Mouse (Mus musculus) spleen, adult 2 months (tissue): ENCODE data around the gene Tmem50a. TPM values are rescaled to one million over a fixed set of nuclear protein-coding genes. Genes with fewer than 3 reads are reported as not detected.

Experiments used
- DNase-seq, 2 experiments: peaks; one replicate each; pipeline versions ENCODE4 v3.0.0 to v3.0.0-alpha.2; 2012 to 2021; ENCODE audit warnings: low spot score in 2 of 2, low read depth in 1 of 2
- H3K27ac ChIP-seq: fragments of 200-500 bp; 2 replicates; pipeline ENCODE4 v1.5.1; 2012; ENCODE audit warnings: low read length, inconsistent platforms; ENCODE audit not compliant: insufficient read depth
- H3K27me3 ChIP-seq: fragments of 200-500 bp; 2 replicates; pipeline ENCODE4 v1.6.1; 2012; ENCODE audit warnings: mild to moderate bottlenecking, moderate library complexity, low read length, inconsistent platforms; ENCODE audit not compliant: control insufficient read depth, insufficient read depth
- H3K36me3 ChIP-seq: fragments of 200-500 bp; 2 replicates; pipeline ENCODE4 v1.6.1; 2012; ENCODE audit warnings: mild to moderate bottlenecking, low read length, inconsistent platforms; ENCODE audit not compliant: control insufficient read depth, insufficient read depth
- H3K4me1 ChIP-seq: fragments of 200-500 bp; 2 replicates; pipeline ENCODE4 v1.6.1; 2011; ENCODE audit warnings: inconsistent platforms; ENCODE audit not compliant: control insufficient read depth, insufficient read depth, insufficient read length
- H3K4me3 ChIP-seq: fragments of 200-500 bp; 2 replicates; pipeline ENCODE4 v1.5.1; 2011; ENCODE audit warnings: mild to moderate bottlenecking, inconsistent platforms; ENCODE audit not compliant: insufficient read depth, insufficient read length; ENCODE audit errors: extremely low read depth
- CTCF ChIP-seq: fragments of 200-500 bp; IDR thresholded peaks from 2 replicates; pipeline ENCODE4 v1.5.1; 2011; ENCODE audit warnings: mild to moderate bottlenecking, inconsistent platforms; ENCODE audit not compliant: insufficient read depth, insufficient read length, insufficient replicate concordance; ENCODE audit errors: extremely low read depth
- POLR2A ChIP-seq: fragments of 200-500 bp; IDR thresholded peaks from 2 replicates; pipeline ENCODE4 v1.6.1; 2011; ENCODE audit warnings: low read depth, low read length, inconsistent platforms
- WGBS: fragments of 180-500 bp; shearing (Covaris S2); methylation state at CpG from one replicate; pipeline ENCODE4 v1.1.7; 2018; 5-methylcytosine and 5-hydroxymethylcytosine counted together
- polyA plus RNA-seq: library from polyadenylated mRNA; depleted of rRNA; stranded (reverse); fragments of >200 nt; gene quantifications from 2 replicates; pipeline ENCODE4 v1.2.3, GENCODE M21; 2012; rRNA removed

The Tmem50a gene
- polyA plus RNA-seq, 1 experiment = 90.6 TPM

DNA sequence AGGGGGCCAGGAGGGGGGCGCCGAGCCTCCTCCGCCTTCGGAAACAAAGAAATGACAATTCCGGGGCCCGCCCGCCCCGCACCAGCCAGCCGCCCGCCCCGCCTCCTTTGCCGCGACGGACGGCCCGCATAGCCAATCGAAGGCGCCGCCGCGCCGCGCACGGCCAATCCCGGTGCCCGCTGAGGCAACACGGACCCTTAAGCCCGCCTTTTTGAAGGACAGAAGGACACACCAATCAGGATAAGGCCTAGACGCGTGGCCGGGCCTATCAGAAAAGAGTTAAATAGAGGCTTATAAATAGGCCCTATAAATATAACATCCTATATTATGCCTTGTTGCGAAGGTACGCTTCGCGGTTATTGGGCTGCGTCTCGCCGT, 61.6 kb downstream of the Tmem50a start, which contains the start of gene Maco1:
TSS of gene Maco1 (minus strand) at position 87 of the 378 bp plus-strand sequence.
- TF ChIP-seq CTCF = no peak
- H3K27me3 ChIP-seq = no peaks in the 10 kb centered on the region
- H3K4me3 ChIP-seq = peak within 1 kb of the TSS; percentile 92
- H3K36me3 ChIP-seq = no peaks in the 10 kb centered on the region
- peaks cover 8% of the 10 kb centered on the region; the same call in 1 of the 2 replicates for H3K4me1 ChIP-seq
- DNase-seq = peak; percentile 97 to 99
- under 1% methylated on average over 38 of the region's 38 CpGs for WGBS
- peak within 1 kb of the TSS; percentile 90 for H3K27ac ChIP-seq

DNA sequence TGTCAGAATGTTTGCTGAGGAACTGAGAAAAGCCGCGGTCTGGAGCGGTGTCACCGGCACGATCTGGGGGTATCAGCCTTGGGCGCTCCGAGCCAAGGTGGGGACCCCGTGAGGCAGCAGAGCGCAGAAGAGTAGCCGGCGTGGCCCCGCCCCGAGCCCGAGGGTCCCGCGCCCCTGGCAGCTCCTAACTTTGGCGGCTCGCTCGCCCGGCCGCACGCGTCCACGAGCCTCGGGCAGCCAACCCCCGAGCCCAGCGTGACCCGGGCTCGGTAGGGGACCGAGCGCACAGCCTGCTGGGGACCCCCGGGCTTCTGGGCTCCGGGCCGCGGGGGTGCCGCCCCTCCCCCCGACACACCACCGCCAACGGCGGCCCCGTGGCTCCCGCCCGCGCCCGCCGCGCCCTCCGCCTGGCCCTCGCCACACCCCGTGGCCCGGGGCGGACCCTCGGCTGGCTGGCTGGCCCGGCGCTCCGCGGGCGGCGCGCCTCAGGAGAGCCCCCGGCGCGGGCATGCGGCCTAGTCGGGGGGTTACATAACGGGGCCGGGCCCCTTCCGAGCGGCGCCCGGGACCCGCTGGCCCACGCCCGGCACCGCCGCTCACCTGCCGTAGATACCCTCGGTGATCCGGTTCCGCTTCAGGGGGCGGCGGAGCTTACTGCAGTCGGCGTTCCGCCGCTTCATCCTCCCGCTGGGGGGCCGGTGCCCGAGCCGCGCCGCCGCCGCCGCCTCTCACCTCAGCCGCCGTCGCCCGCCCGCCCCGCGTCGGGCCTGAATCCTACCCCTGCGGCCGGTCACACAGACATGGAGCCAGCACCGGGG, 62.2 kb downstream of the Tmem50a start:
- WGBS = under 1% methylated on average over 102 of the region's 106 CpGs
- TF ChIP-seq POLR2A (no peak), CTCF (no peak)
- H3K4me3 ChIP-seq = peak overlapping the region; percentile 90
- peak; percentile 18 to 27 for DNase-seq
- peaks cover 8% of the 10 kb centered on the region; the same call in 1 of the 2 replicates for H3K4me1 ChIP-seq
- H3K27ac ChIP-seq = peak overlapping the region; percentile 82
- no peaks in the 10 kb centered on the region for H3K36me3 ChIP-seq
- H3K27me3 ChIP-seq = no peaks in the 10 kb centered on the region

DNA sequence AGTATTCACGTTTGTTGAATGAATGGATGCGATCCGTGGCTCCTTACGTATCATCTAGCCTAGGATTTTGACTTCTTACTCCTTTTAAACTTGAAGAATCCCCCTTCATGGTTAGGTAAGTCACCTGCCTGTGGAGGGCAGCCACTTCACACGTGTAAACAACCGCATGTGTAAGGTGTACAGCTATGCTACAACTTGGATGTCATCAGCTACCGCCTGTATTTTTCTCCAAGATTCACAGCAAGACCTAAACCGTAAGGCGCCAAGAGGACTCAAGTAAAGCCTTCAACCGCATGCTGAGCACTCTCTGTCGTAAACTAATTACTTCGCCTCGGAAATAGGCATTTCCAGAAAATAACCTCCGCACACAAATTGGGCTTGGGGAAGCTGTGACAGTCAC, 62.9 kb downstream of the Tmem50a start:
- no peak for DNase-seq
- H3K27ac ChIP-seq = no peak overlapping the region
- no peaks in the 10 kb centered on the region for H3K27me3 ChIP-seq
- 18% methylated on average over 14 of the region's 14 CpGs for WGBS
- peak overlapping the region; percentile 90 for H3K4me3 ChIP-seq
- no peaks in the 10 kb centered on the region for H3K36me3 ChIP-seq
- TF ChIP-seq CTCF (no peak), POLR2A (no peak)
- peaks cover 8% of the 10 kb centered on the region; the same call in 1 of the 2 replicates for H3K4me1 ChIP-seq

DNA sequence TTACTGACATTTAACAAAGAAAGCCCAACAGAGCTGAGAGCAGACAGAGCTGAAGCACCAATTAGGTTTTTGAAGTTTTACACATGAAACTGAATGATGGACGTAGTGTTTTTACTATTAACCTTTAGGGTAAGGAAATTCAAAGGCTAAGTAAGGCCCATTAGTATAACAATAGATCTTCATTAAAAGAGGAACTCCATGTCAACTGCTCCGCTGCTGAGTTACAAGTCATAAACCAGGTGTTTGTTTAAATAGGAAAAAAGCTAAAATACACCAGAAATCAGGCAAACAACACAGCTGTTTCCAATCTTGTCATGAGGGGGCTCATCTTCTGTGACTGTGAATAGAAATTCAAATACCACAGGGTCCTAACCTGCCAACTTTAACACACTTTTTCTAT, 63.6 kb downstream of the Tmem50a start:
- Histone ChIP-seq H3K27me3 (no peaks in the 10 kb centered on the region), H3K4me1 (peaks cover 8% of the 10 kb centered on the region; the same call in 1 of the 2 replicates), H3K4me3 (no peak overlapping the region), H3K27ac (no peak overlapping the region), H3K36me3 (no peaks in the 10 kb centered on the region)
- TF ChIP-seq POLR2A (no peak), CTCF (no peak)
- WGBS = 49% methylated on average over 2 of the region's 2 CpGs
- DNase-seq = no peak

DNA sequence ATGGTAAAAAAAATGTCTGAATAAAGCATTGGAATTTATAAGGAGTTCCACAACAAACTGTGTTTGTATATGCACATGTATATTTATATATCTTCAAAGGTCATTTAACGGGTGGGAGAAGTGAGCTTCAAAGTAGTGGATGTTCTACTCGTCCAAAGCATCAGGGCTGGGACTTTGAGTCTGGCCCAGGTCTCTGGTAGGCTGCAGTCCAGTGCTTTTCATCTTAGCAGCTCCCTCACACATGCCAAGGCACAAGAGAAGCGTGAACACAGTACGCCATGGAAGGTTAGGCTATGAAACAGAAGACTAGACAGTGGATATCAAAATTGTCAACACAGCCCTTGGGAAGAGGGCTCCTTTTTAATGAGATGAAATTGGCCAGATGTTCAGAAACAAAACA, 64.3 kb downstream of the Tmem50a start:
- Histone ChIP-seq H3K27ac (no peak overlapping the region), H3K4me3 (no peak overlapping the region), H3K4me1 (peaks cover 8% of the 10 kb centered on the region; the same call in 1 of the 2 replicates), H3K27me3 (no peaks in the 10 kb centered on the region), H3K36me3 (no peaks in the 10 kb centered on the region)
- WGBS = 91% methylated on average over 4 of the region's 4 CpGs
- no peak for DNase-seq
- TF ChIP-seq CTCF (no peak), POLR2A (no peak)

Other genes starting within 250 kb of the Tmem50a start
- 6.9 and 7.7 TPM in 2 replicates for gene Man1c1, start 210.7 kb downstream of the Tmem50a start, polyA plus RNA-seq
- gene Ldlrap1, start 147.0 kb downstream of the Tmem50a start, polyA plus RNA-seq = 26.7 and 29.8 TPM in 2 replicates
- gene Maco1, start 61.7 kb downstream of the Tmem50a start, polyA plus RNA-seq = 6.5 and 8.5 TPM in 2 replicates
- 69.5 and 84.0 TPM in 2 replicates for gene Rhd, start 50.5 kb downstream of the Tmem50a start, polyA plus RNA-seq
- gene Rsrp1, start 8.6 kb upstream of the Tmem50a start, polyA plus RNA-seq = 691 and 1,139 TPM in 2 replicates
- gene Syf2, start 15.9 kb upstream of the Tmem50a start, polyA plus RNA-seq = 19.2 TPM in 2 replicates
- gene Runx3, start 205.6 kb upstream of the Tmem50a start, polyA plus RNA-seq = 33.7 and 38.5 TPM in 2 replicates